Comparison of ENCODE assay signal across 10 mouse cellular contexts in genomic region chr7:49527495-49527894, GRCm38 (mm10).
DNase-seq lines count a peak whose midpoint lies in the region; ATAC-seq lines count a peak whose summit lies in the region.
"Had no signal": no experiment of that assay in that cellular context is flagged by ENCODE, and none has a peak within 500 bp of the region (broad histone marks: within the 10 kb centered on the region; RNA-seq: fewer than 3 reads in every experiment).

No protein-coding gene starts in this region.

- no peaks in the 10 kb centered on the region for H3K9me3 ChIP-seq in heart, embryonic 11.5 days (replicated peaks; ENCODE audit: control insufficient read depth, low read length)
- no peaks in the 10 kb centered on the region for H3K9me3 ChIP-seq in lung, embryonic 16.5 days (ENCODE audit: control insufficient read depth, low read length)
- H3K9me3 ChIP-seq in kidney, embryonic 15.5 days (replicated peaks), result no peaks in the 10 kb centered on the region
- no peaks in the 10 kb centered on the region for H3K9me3 ChIP-seq in stomach, embryonic 16.5 days (replicated peaks; ENCODE audit: control insufficient read depth, low read length)

- H3K36me3 ChIP-seq in heart, embryonic 11.5 days (ENCODE audit: control insufficient read depth, insufficient read depth, low read length), result no peaks in the 10 kb centered on the region
- no peaks in the 10 kb centered on the region for H3K36me3 ChIP-seq in lung, embryonic 16.5 days (ENCODE audit: control insufficient read depth, insufficient read depth, low read length)
- H3K36me3 ChIP-seq in kidney, embryonic 15.5 days, result no peaks in the 10 kb centered on the region
- H3K36me3 ChIP-seq in stomach, embryonic 16.5 days (ENCODE audit: control insufficient read depth, insufficient read depth, low read length), result no peaks in the 10 kb centered on the region

- H3K4me3 ChIP-seq in heart, embryonic 11.5 days (ENCODE audit: low read depth, low read length), result no peak overlapping the region
- H3K4me3 ChIP-seq in lung, embryonic 16.5 days (ENCODE audit: low read length), result no peak overlapping the region
- peak overlapping the region; percentile 21 for H3K4me3 ChIP-seq in kidney, embryonic 15.5 days (replicated peaks)
- H3K4me3 ChIP-seq in stomach, embryonic 16.5 days (replicated peaks; ENCODE audit: low read length), result no peak overlapping the region; the same call in 1 of the 2 replicates

- no peak for ATAC-seq in heart, embryonic 11.5 days (replicated peaks; ENCODE audit: insufficient number of reproducible peaks, low FRiP score, low TSS enrichment)
- peak; percentile 24; the same call in 1 of the 2 replicates for ATAC-seq in lung, embryonic 16.5 days (ENCODE audit: low read depth)
- peak; percentile 26 for ATAC-seq in kidney, embryonic 15.5 days (replicated peaks; ENCODE audit: low FRiP score)
- ATAC-seq in stomach, embryonic 16.5 days (ENCODE audit: insufficient read depth, low FRiP score), result peak; percentile 70

- peak overlapping the region; percentile 41; the same call in 1 of the 2 replicates for H3K27ac ChIP-seq in heart, embryonic 11.5 days (ENCODE audit: low read depth, low read length)
- peak overlapping the region; percentile 63 for H3K27ac ChIP-seq in lung, embryonic 16.5 days (ENCODE audit: low read length)
- H3K27ac ChIP-seq in kidney, embryonic 15.5 days, result peak overlapping the region; percentile 92
- H3K27ac ChIP-seq in stomach, embryonic 16.5 days (ENCODE audit: low read length), result peak overlapping the region; percentile 82
- H3K27ac ChIP-seq: macrophage had no signal

- 20% methylated on average over 4 of the region's 4 CpGs for WGBS in heart, embryonic 11.5 days (ENCODE audit: insufficient replicate concordance)
- 25% methylated on average over 4 of the region's 4 CpGs for whole genome bisulfite sequencing in lung, embryonic 16.5 days
- WGBS in kidney, embryonic 15.5 days, result 13% methylated on average over 4 of the region's 4 CpGs
- 20% methylated on average over 4 of the region's 4 CpGs for WGBS in stomach, embryonic 16.5 days

- H3K27me3 ChIP-seq in heart, embryonic 11.5 days (ENCODE audit: control insufficient read depth, insufficient read depth, low read length), result no peaks in the 10 kb centered on the region
- H3K27me3 ChIP-seq in lung, embryonic 16.5 days (ENCODE audit: control insufficient read depth, insufficient read depth, low read depth, low read length), result no peaks in the 10 kb centered on the region
- H3K27me3 ChIP-seq in kidney, embryonic 15.5 days, result no peaks in the 10 kb centered on the region
- H3K27me3 ChIP-seq in stomach, embryonic 16.5 days (ENCODE audit: control insufficient read depth, insufficient read depth, low read length), result no peaks in the 10 kb centered on the region

- H3K4me2 ChIP-seq in heart, embryonic 11.5 days, result peak overlapping the region; percentile 39
- no peak overlapping the region for H3K4me2 ChIP-seq in lung, embryonic 16.5 days (ENCODE audit: low read depth, low read length)
- H3K4me2 ChIP-seq in kidney, embryonic 15.5 days, result peak overlapping the region; percentile 39
- peak overlapping the region; percentile 8; the same call in 1 of the 2 replicates for H3K4me2 ChIP-seq in stomach, embryonic 16.5 days (ENCODE audit: low read depth, low read length)

- H3K4me1 ChIP-seq in heart, embryonic 11.5 days (ENCODE audit: control insufficient read depth, insufficient read depth, low read length), result peaks cover 32% of the 10 kb centered on the region
- H3K4me1 ChIP-seq in lung, embryonic 16.5 days (replicated peaks; ENCODE audit: control insufficient read depth, insufficient read depth, low read length), result peaks cover 33% of the 10 kb centered on the region
- H3K4me1 ChIP-seq in kidney, embryonic 15.5 days, result peaks cover 68% of the 10 kb centered on the region
- H3K4me1 ChIP-seq in stomach, embryonic 16.5 days (ENCODE audit: control insufficient read depth, insufficient read depth, low read length), result peaks cover 31% of the 10 kb centered on the region

- no peak for DNase-seq in heart, adult 18-20 months
- no peak for DNase-seq in lung, postnatal 25 days (ENCODE audit: low spot score)
- no peak for DNase-seq in right cerebral cortex, adult 2 months (ENCODE audit: low spot score in 2 of 2)
- no peak for DNase-seq in adrenal gland, adult 8-10 months
- DNase-seq: B cell, adult 2 months had no signal

- peak overlapping the region; percentile 49; the same call in 1 of the 2 replicates for H3K9ac ChIP-seq in heart, embryonic 11.5 days (ENCODE audit: low read depth, low read length)
- H3K9ac ChIP-seq in lung, embryonic 16.5 days (ENCODE audit: low read length), result no peak overlapping the region
- H3K9ac ChIP-seq in kidney, embryonic 15.5 days, result no peak overlapping the region
- H3K9ac ChIP-seq in stomach, embryonic 16.5 days (ENCODE audit: low read length), result no peak overlapping the region

Comparison
In these comparisons a context has a peak if more than half of its experiments do, and no peak if none do; other contexts are left out.
1. H3K27ac ChIP-seq: peak in every context shown above with its lines; median percentile 92 in kidney, embryonic 15.5 days; 82 in stomach, embryonic 16.5 days; 63 in lung, embryonic 16.5 days; 41 in heart, embryonic 11.5 days.